Mouse (Mus musculus) testis, adult 2 months (tissue): ENCODE measurements around the gene Myct1. TPM values are rescaled to one million over a fixed set of nuclear protein-coding genes. Genes with fewer than 3 reads are reported as not detected.

Experiments used
- H3K27ac ChIP-seq: fragments of 200-500 bp; 2 replicates; pipeline ENCODE4 v1.5.1; 2012; ENCODE audit warnings: low read depth, low read length; ENCODE audit not compliant: control insufficient read depth, insufficient read depth
- H3K27me3 ChIP-seq: fragments of 200-500 bp; 2 replicates; pipeline ENCODE4 v1.6.1; 2012; ENCODE audit warnings: mild to moderate bottlenecking, low read length, moderate library complexity; ENCODE audit not compliant: control insufficient read depth, insufficient read depth
- H3K36me3 ChIP-seq: fragments of 200-500 bp; 2 replicates; pipeline ENCODE4 v1.6.1; 2012; ENCODE audit warnings: mild to moderate bottlenecking, low read length; ENCODE audit not compliant: control insufficient read depth, insufficient read depth
- H3K4me1 ChIP-seq: fragments of 200-500 bp; 2 replicates; pipeline ENCODE4 v1.6.1; 2012; ENCODE audit warnings: low read length; ENCODE audit not compliant: control insufficient read depth, insufficient read depth
- H3K4me3 ChIP-seq: fragments of 200-500 bp; 2 replicates; pipeline ENCODE4 v1.5.1; 2012; ENCODE audit warnings: low read depth, mild to moderate bottlenecking, low read length, moderate library complexity, mixed read lengths; ENCODE audit not compliant: control insufficient read depth
- CTCF ChIP-seq: fragments of 200-500 bp; IDR thresholded peaks from 2 replicates; pipeline ENCODE4 v1.5.1; 2012; ENCODE audit warnings: low read depth, mild to moderate bottlenecking, inconsistent platforms, low read length, moderate library complexity; ENCODE audit not compliant: control insufficient read depth, insufficient read depth, insufficient replicate concordance
- POLR2A ChIP-seq: fragments of 200-500 bp; IDR thresholded peaks from 2 replicates; pipeline ENCODE4 v1.6.1; 2012; ENCODE audit warnings: low read depth, mild to moderate bottlenecking, inconsistent platforms, low read length, moderate library complexity; ENCODE audit not compliant: control insufficient read depth
- polyA plus RNA-seq: library from polyadenylated mRNA; depleted of rRNA; stranded (reverse); fragments of >200 nt; gene quantifications from 2 replicates; pipeline ENCODE4 v1.2.3, GENCODE M21; 2012; rRNA removed

The Myct1 gene
- polyA plus RNA-seq, result 0.13 and 0.15 TPM in 2 replicates

DNA sequence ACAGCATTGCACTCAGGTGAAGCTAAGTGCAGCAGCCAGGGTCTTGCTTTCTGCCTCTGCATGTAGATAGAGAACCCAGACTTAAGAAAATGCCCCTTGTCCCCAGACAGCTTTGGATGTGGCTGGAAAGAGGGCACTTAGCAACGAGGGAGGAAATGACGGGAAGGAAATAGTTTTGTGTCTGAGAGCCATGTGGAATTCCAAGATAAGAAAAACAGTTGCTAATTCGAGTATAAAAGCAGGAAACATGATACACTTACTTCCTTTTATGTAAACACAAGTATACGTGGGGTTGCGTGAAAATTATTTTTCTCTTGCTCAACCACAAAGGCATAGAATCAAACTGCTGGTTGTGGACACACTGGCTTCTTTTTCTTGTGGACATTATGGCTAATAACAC, at the start of gene Myct1:
TSS of gene Myct1 (plus strand) at position 312 of the 400 bp plus-strand sequence.
- TF ChIP-seq POLR2A (no peak), CTCF (no peak)
- Histone ChIP-seq H3K27me3 (no peaks in the 10 kb centered on the region), H3K36me3 (no peaks in the 10 kb centered on the region), H3K4me1 (no peaks in the 10 kb centered on the region), H3K4me3 (no peak within 1 kb of the TSS), H3K27ac (no peak within 1 kb of the TSS)

DNA sequence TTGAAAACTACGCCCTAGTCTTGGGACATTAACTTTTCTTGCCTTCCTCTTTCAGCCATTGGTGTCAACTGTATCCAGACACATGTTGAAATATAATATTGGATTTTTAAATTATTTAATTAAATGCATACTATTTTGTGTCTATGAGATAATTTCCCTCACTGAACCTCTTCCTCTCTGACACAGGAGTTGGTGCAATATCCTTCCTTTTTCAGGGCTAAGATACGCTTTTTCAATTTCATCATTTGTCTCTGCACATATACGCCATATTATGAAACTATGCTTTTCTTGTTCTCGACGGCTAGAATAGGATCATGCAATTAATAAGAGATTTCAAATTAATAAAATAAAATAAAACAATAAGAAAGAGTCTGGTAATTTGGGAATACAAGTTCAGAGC, 47.1 kb upstream of the Myct1 start:
- TF ChIP-seq CTCF (no peak), POLR2A (no peak)
- H3K36me3 ChIP-seq, result no peaks in the 10 kb centered on the region
- no peaks in the 10 kb centered on the region for H3K27me3 ChIP-seq
- peaks cover 7% of the 10 kb centered on the region for H3K4me1 ChIP-seq
- H3K27ac ChIP-seq, result no peak overlapping the region
- H3K4me3 ChIP-seq, result no peak overlapping the region

DNA sequence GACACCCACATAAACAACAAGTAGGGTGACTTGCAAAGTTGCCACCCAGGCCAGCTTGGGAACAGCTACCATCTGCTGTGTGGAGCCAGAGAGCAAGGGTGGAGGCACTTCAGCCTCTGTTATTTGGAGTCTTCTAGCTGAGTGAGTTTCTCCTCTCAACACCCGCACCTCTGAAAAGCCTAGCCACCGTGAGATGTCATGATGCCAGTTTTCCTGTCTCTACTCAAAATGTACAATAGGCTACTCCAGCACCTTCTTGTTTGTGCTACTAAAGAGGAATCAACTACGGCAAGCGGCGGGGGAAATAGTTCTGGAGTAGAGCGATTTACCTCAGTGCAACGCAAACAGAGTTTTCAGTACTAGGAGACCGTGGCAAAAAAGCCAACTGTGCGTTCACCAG, 45.8 kb upstream of the Myct1 start:
- H3K4me3 ChIP-seq, result no peak overlapping the region
- H3K27ac ChIP-seq, result no peak overlapping the region
- no peak for TF ChIP-seq CTCF
- TF ChIP-seq POLR2A, result no peak

DNA sequence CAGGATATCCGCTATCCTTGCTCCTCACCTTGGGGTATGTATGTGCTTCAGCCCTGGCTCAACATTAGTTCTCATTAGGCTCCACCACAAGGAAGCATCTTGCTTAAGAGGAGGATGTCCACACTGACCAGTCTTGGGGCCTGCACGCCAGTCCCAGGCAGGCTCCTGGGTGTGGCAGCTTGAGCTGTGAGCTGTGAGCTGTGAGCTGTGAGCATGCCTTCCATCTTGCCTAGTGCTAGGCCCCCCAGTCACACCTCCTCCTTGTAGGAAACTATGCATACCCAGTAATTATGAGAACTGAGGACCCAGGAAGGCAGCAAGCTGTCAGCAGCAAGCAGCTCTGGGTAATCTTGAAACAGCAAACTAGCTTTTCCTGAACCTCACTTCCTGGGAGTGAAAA, 44.9 kb upstream of the Myct1 start:
- TF ChIP-seq POLR2A, result no peak
- TF ChIP-seq CTCF, result no peak
- Histone ChIP-seq H3K27me3 (no peaks in the 10 kb centered on the region), H3K27ac (peak overlapping the region; percentile 8; the same call in 1 of the 2 replicates), H3K36me3 (no peaks in the 10 kb centered on the region), H3K4me3 (no peak overlapping the region), H3K4me1 (peaks cover 7% of the 10 kb centered on the region)

More for the DNA sequence above, 45.8 kb upstream of the Myct1 start:
- H3K4me1 ChIP-seq, result peaks cover 7% of the 10 kb centered on the region
- H3K36me3 ChIP-seq, result no peaks in the 10 kb centered on the region
- no peaks in the 10 kb centered on the region for H3K27me3 ChIP-seq

DNA sequence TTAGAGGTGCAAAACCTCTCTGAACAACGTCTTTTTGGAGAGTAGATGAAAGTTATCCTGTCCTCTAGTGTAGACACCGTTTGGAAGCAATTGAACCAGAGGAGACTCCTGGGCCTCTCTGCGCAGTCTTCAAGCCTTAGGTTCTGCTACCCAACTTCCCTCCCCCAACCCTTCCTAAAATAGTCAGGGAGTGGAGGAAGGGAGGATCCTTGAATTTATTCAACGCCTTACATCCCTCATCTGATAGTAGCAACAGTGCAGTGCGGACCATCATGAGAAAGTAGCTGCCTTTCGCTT, 43.8 kb upstream of the Myct1 start:
- H3K27me3 ChIP-seq, result no peaks in the 10 kb centered on the region
- H3K4me1 ChIP-seq, result peaks cover 7% of the 10 kb centered on the region

DNA sequence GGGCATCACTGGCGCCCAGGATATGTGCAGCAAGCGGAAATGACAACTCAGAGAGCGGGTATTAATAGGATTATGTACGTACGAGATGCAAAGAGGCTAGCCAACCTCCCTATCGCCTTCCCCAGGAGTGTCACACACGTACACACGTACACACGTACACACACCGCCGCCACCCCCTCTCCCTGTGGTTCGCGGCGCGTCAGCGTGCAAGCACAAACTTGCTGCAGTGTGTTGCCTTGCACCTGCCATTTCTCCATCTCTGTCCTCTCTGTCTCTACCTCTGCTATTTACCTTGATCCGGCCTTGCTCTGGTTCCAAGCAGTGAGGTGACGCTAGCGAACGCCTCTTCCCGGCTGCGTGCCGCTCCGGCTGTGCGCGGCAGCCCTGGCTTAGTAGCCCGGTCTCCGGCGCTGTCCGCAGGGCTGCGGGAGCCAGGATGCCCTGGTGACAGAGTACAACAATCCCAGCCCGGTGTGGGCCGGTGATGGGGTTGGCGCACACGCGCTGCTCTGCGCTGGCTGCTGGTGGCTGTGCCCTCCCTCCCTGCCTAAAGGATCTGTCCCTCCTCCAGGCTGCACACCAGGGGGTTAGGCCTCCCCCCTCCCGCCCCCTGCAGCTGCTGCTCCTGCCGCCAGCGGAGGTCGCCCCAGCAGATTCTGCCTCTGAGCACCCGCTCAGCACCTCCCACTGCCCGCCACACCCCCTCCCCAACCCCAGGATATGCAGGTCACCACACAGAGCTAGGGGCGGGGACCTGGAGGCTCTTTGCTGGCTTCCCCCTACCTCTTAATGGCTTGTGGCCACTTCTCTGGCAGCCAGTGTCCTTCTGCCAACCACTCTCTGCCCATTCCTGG, 43.2 kb upstream of the Myct1 start:
- Histone ChIP-seq H3K4me1 (peaks cover 7% of the 10 kb centered on the region), H3K4me3 (peak overlapping the region; percentile 83), H3K36me3 (no peaks in the 10 kb centered on the region), H3K27ac (peak overlapping the region; percentile 39; the same call in 1 of the 2 replicates), H3K27me3 (no peaks in the 10 kb centered on the region)
- TF ChIP-seq POLR2A (no peak), CTCF (no peak)

More for the DNA sequence above, 43.8 kb upstream of the Myct1 start:
- H3K4me3 ChIP-seq, result peak overlapping the region; percentile 83
- no peaks in the 10 kb centered on the region for H3K36me3 ChIP-seq
- H3K27ac ChIP-seq, result no peak overlapping the region; the same call in 1 of the 2 replicates
- TF ChIP-seq CTCF (no peak), POLR2A (no peak)

DNA sequence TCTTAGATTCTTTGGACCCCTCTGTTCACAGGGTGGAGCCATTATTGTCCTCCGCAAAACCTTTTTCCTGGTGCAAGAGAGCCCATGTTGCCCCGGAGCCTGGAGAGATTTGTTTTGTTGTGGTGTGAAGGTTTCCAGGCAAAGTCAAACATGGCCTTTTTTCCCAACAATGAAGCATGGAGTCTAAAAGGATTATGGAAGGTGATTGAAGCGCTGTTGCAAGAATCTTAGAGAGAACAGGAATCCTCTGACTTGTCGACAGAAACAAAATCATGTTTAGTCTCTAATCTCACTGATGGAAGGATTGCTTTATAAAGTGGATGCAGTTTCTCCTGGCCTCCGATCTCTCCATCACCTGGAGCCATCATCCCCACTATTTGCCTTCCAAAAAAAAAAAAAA, 42.2 kb upstream of the Myct1 start, which contains the start of gene Syne1:
TSS of gene Syne1 (minus strand) at position 101 of the 400 bp plus-strand sequence.
- Histone ChIP-seq H3K4me3 (peak within 1 kb of the TSS; percentile 83), H3K4me1 (peaks cover 7% of the 10 kb centered on the region), H3K27me3 (no peaks in the 10 kb centered on the region), H3K36me3 (no peaks in the 10 kb centered on the region), H3K27ac (peak within 1 kb of the TSS; percentile 39; the same call in 1 of the 2 replicates)
- TF ChIP-seq CTCF (no peak), POLR2A (no peak)

DNA sequence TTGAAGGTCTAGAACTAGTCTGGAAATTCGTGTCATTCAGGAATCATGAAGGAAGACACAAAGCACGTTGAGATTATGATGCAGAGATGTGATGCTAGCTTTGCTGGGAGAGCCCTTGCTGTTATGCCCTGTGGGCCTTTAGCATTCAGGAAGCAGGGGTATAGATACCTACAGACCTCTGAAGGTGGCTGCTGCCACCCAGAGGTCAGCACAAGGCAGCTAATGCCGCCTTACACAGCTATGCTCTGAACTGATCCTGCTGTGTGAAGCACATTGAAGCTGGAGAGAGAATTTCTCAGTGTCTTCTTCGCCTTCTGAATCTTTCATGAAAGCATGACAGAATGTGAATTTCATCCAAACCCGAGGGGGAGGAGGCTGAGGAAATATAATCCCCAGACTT, 38.6 kb upstream of the Myct1 start:
- no peak for TF ChIP-seq POLR2A
- TF ChIP-seq CTCF, result peak; percentile 30; the same call in 1 of the 2 replicates

More for the DNA sequence above, 38.6 kb upstream of the Myct1 start:
- Histone ChIP-seq H3K27me3 (no peaks in the 10 kb centered on the region), H3K4me1 (peaks cover 6% of the 10 kb centered on the region), H3K36me3 (no peaks in the 10 kb centered on the region), H3K4me3 (no peak overlapping the region), H3K27ac (no peak overlapping the region)
